Mouse (Mus musculus) thymus, postnatal 0 days (tissue): Measurements from ENCODE around the gene Rps12-ps3. TPM values are rescaled to one million over a fixed set of nuclear protein-coding genes. Genes with fewer than 3 reads are reported as not detected.

ENCODE experiments used
- DNase-seq: peaks from one replicate; pipeline ENCODE4 v3.0.0-alpha.2; 2015; ENCODE audit warnings: low spot score
- polyA plus RNA-seq: library from polyadenylated mRNA; unstranded; fragments of >200 nt; fragmentation: Nextera tagmentation; extraction: Ambion mirVana; gene quantifications from 2 replicates; pipeline ENCODE4 v1.2.1, GENCODE M21; 2015

Rps12-ps3 gene
- polyA plus RNA-seq, 1 experiment from 2014 or later: 14.3 TPM

GRCm38 (mm10) chr19:59351151-59351889 lies 29.2 kb downstream of the Rps12-ps3 start:
- no peak for DNase-seq

- DNase-seq: no peak
These were observed 30.7 kb downstream of the Rps12-ps3 start for GRCm38 (mm10) chr19:59352760-59353159.

- DNase-seq: no peak
These were observed 32.8 kb downstream of the Rps12-ps3 start for GRCm38 (mm10) chr19:59354906-59355305.

DNA sequence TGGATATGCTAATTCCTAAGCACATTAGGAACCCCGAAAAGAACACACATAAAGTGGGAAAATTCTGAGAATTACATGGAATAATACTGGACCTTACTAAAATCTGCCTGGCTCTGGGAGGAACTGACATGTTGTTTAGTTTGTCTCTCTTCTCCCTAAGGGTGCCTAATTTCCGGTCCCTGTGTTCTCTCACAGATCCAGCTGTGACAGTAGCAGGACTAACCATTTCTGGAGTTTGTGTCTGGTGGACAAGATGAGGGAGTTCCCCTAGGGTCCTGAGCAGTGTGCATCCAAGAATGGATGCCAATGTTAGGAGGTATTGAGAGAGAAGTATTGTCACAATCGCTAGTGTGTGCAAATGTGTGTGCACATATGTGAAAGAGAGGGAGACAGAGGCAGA lies 34.3 kb downstream of the Rps12-ps3 start:
- DNase-seq: no peak

- DNase-seq: no peak
These were observed 34.9 kb downstream of the Rps12-ps3 start for GRCm38 (mm10) chr19:59356843-59357595.

DNA sequence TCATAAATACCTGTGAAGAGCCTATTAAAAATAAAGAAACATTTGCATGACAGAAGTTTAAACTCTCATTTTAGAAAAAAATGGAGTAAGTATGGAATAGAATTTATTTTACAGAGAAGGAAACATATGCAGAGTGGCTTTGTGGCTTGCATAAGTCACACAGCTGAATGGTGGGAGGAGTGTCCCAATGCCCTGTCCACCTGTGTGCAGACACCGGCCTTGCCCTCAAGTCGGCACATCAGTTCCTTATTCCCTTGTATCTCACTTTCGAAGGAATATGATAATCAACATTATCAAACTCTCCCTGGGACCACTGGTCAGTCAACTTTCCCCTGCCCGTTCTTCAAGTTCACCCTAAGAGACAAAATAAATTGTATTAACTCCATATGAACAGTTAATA lies 35.8 kb downstream of the Rps12-ps3 start:
- DNase-seq: no peak

DNA sequence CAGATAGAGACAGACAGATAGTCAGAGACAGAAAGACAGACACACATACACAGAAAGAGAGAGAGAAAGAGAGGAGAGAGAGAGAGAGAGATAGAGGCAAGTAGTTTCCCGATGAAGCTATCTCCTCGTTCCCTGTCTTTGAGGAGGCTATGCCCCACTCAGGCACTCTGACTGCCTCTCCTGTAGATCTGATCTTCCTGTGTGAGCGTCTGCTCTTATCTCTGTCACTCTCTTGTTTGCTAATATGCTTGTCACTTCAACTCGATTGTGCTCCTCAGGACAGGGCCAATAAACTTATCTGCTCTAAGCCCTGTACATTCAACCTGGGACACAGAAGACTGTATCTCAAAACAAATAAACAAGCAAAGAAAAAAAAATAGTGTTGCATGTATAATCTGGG lies 37.1 kb downstream of the Rps12-ps3 start:
- no peak for DNase-seq

DNA sequence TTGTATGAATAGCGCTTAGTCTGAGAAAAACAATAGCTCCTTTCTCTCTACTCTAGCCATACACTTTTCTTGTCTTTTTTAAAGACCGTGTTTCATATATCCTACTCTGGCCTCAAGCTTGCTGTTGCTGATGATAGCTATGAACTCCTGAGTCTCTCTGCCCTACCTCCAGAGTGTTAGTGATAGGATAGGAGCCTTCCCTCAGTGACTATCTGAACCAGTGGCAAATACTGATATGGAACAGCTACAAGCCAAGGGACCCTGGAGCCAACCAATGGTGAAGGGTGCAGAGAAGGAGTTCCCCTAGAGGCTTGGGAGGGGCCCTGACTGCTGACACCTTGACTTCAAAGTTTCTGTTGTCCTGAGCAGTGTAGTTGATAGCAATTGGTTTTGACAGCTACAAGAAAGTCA lies 38.4 kb downstream of the Rps12-ps3 start:
- no peak for DNase-seq

DNA sequence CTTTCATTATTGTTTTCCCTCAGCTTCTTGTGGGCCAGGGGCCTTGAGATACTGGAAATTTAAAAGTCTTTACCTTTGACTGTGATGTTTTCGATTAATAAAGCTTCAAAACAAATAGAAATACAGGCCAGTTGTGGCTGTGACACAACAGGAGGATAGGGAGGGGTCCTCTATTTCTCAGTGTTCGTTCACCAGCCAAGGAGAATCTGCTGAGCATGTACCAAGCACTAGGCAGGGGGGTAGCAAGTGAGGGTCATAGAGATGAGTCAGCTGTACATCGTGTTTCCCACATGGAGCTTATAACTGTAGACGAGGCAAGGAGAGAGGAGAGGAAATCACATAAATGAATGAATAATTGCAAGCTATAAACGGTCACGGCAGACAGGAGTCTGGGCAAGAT lies 40.6 kb downstream of the Rps12-ps3 start:
- DNase-seq: no peak

GRCm38 (mm10) chr19:59363666-59364065 lies 41.6 kb downstream of the Rps12-ps3 start:
- DNase-seq: no peak

DNA sequence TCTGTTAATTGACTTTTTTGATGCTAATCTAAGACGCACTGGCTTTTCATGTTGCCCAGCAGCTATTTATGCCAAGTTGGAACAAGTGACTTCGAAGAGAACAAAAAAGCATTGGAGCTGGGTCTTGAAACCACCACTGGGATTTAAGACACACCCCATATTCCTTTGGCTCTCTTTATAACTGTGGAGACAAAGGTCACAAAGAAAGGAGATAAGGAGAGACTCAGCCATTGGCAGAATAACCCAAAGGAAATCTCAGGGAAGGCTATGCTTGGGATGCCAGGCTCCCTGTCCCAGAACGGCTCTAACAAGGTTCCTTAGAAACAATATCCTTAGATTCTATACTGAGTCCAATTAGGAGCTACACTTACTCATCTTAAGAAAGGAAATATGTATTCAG lies 44.6 kb downstream of the Rps12-ps3 start:
- no peak for DNase-seq

DNA sequence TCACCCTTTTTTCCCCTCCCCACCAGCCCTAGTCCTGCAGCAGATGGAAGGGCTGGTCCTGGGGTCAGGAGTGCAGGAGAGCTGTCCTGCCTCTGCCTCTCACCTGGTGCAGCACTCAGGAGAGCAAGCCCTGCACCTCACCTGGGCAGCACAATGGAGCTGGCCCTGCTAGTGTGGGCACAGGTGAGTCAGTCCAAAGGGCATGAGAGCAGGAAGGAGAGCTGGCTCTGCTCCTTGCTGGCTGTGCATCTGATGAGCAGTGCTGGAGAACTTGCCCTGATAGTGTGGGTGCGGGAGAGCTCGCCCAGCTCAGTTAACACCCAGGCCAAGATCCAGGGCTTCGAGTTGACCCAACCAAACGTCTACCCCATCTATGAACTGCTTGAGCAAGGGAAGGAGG lies 45.8 kb downstream of the Rps12-ps3 start:
- no peak for DNase-seq

DNA sequence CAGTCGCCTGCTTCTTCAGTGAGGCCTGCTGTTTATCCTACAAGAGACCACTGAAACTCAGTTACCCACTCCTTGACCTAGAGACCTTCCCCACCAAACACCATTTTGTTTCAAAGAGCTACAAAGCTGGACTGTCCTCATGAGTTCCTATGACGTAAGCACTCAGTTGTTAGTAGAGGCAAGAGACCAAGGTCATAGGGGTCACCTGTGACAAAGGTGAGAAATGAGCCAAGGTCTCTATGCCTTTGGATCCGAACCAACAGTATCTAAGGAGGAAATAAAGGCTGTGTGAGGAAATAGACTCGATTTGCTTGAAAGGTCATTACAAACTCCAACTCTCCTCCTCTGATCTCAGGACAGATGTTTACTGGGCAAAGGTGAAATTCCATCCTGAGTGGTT lies 48.9 kb downstream of the Rps12-ps3 start:
- DNase-seq: no peak

Other genes starting within 250 kb of the Rps12-ps3 start
- 2.3 and 2.5 TPM in 2 replicates for gene Shtn1, start 246.2 kb upstream of the Rps12-ps3 start, polyA plus RNA-seq
- not detected in 2 replicates for gene Vax1, start 152.2 kb upstream of the Rps12-ps3 start, polyA plus RNA-seq
- gene Kcnk18, start 103.1 kb upstream of the Rps12-ps3 start, polyA plus RNA-seq: not detected in 2 replicates
- 3.6 and 4.5 TPM in 2 replicates for gene Slc18a2, start 61.4 kb upstream of the Rps12-ps3 start, polyA plus RNA-seq
- gene Pdzd8, start 23.5 kb downstream of the Rps12-ps3 start, polyA plus RNA-seq: 8.9 and 9.3 TPM in 2 replicates
- 0.12 TPM in 1 of 2 replicates, not detected in the other for gene Emx2, start 136.1 kb downstream of the Rps12-ps3 start, polyA plus RNA-seq